Mouse (Mus musculus) embryonic fibroblast, embryonic 13.5 days (primary cell): ENCODE results near the gene Creb3l2.

ENCODE experiments used
- CTCF ChIP-seq: IDR thresholded peaks from 2 replicates; pipeline ENCODE4 v1.5.1; 2011; ENCODE audit warnings: mild to moderate bottlenecking, control low read depth, low read length, moderate library complexity, borderline replicate concordance; ENCODE audit not compliant: insufficient read depth
- POLR2A ChIP-seq: IDR thresholded peaks from 2 replicates; pipeline ENCODE4 v1.6.1; 2011; ENCODE audit warnings: low read depth, mild to moderate bottlenecking, control low read depth, low read length, moderate library complexity

- TF ChIP-seq CTCF (no peak), POLR2A (no peak)
These were observed 158.6 kb downstream of the Creb3l2 start for GRCm38 (mm10) chr6:37283336-37283735.
